ENCODE assay signal across 22 mouse cellular contexts in genomic region chr10:108636086-108636485, GRCm38 (mm10).
DNase-seq lines count a peak whose midpoint lies in the region; ATAC-seq lines count a peak whose summit lies in the region.
"Had no signal": no experiment of that assay in that cellular context is flagged by ENCODE, and none has a peak within 500 bp of the region (broad histone marks: within the 10 kb centered on the region; RNA-seq: fewer than 3 reads in every experiment).

No protein-coding gene starts in this region.

- no peak overlapping the region for H3K27ac ChIP-seq in forebrain, embryonic 11.5 days (ENCODE audit: low read depth, low read length)
- no peak overlapping the region for H3K27ac ChIP-seq in forebrain, embryonic 15.5 days (replicated peaks)
- peak overlapping the region; percentile 14; the same call in 1 of the 2 replicates for H3K27ac ChIP-seq in hindbrain, embryonic 14.5 days
- no peak overlapping the region for H3K27ac ChIP-seq in hindbrain, embryonic 13.5 days
- no peak overlapping the region for H3K27ac ChIP-seq in midbrain, embryonic 12.5 days (replicated peaks)
- no peak overlapping the region for H3K27ac ChIP-seq in midbrain, embryonic 15.5 days
- H3K27ac ChIP-seq: embryonic facial prominence, embryonic 13.5 days; heart, embryonic 10.5 days; hindbrain, embryonic 15.5 days had no signal

- no peaks in the 10 kb centered on the region for H3K9me3 ChIP-seq in forebrain, embryonic 11.5 days (ENCODE audit: control insufficient read depth, low read length)
- no peaks in the 10 kb centered on the region for H3K9me3 ChIP-seq in forebrain, embryonic 15.5 days
- no peaks in the 10 kb centered on the region for H3K9me3 ChIP-seq in hindbrain, embryonic 14.5 days (ENCODE audit: control insufficient read depth, low read length)
- H3K9me3 ChIP-seq in hindbrain, embryonic 13.5 days = no peaks in the 10 kb centered on the region
- H3K9me3 ChIP-seq in midbrain, embryonic 12.5 days = no peaks in the 10 kb centered on the region
- H3K9me3 ChIP-seq in midbrain, embryonic 15.5 days = no peaks in the 10 kb centered on the region
- H3K9me3 ChIP-seq: embryonic facial prominence, embryonic 13.5 days; G1E; heart, embryonic 10.5 days; hindbrain, embryonic 15.5 days had no signal

- WGBS in forebrain, embryonic 11.5 days = 70% methylated on average over 7 of the region's 7 CpGs
- WGBS in forebrain, embryonic 15.5 days = 38% methylated on average over 7 of the region's 7 CpGs
- WGBS in hindbrain, embryonic 14.5 days = 43% methylated on average over 7 of the region's 7 CpGs
- 49% methylated on average over 7 of the region's 7 CpGs for WGBS in hindbrain, embryonic 13.5 days
- 67% methylated on average over 7 of the region's 7 CpGs for WGBS in midbrain, embryonic 12.5 days
- WGBS in midbrain, embryonic 15.5 days = 39% methylated on average over 7 of the region's 7 CpGs

- H3K4me1 ChIP-seq in forebrain, embryonic 11.5 days (replicated peaks; ENCODE audit: control insufficient read depth, insufficient read depth, low read length) = no peaks in the 10 kb centered on the region
- H3K4me1 ChIP-seq in forebrain, embryonic 15.5 days = 0 out of 2 replicates have a peak, but pooled peaks cover 2% of the 10 kb centered on the region
- H3K4me1 ChIP-seq in hindbrain, embryonic 14.5 days (replicated peaks; ENCODE audit: control insufficient read depth, insufficient read depth, low read length) = no peaks in the 10 kb centered on the region
- no peaks in the 10 kb centered on the region for H3K4me1 ChIP-seq in hindbrain, embryonic 13.5 days (replicated peaks)
- H3K4me1 ChIP-seq in midbrain, embryonic 12.5 days = peaks cover 4% of the 10 kb centered on the region; the same call in 1 of the 2 replicates
- peaks cover 3% of the 10 kb centered on the region; the same call in 1 of the 2 replicates for H3K4me1 ChIP-seq in midbrain, embryonic 15.5 days
- H3K4me1 ChIP-seq: embryonic facial prominence, embryonic 13.5 days; hindbrain, embryonic 15.5 days had no signal

- no peaks in the 10 kb centered on the region for H3K36me3 ChIP-seq in forebrain, embryonic 11.5 days (ENCODE audit: control insufficient read depth, insufficient read depth, low read length)
- H3K36me3 ChIP-seq in forebrain, embryonic 15.5 days = 0 out of 2 replicates have a peak, but pooled peaks cover 4% of the 10 kb centered on the region
- peaks cover 8% of the 10 kb centered on the region; the same call in 1 of the 2 replicates for H3K36me3 ChIP-seq in hindbrain, embryonic 14.5 days (replicated peaks; ENCODE audit: control insufficient read depth, insufficient read depth)
- H3K36me3 ChIP-seq in hindbrain, embryonic 13.5 days = peaks cover 5% of the 10 kb centered on the region; the same call in 1 of the 2 replicates
- 0 out of 2 replicates have a peak, but pooled peaks cover 7% of the 10 kb centered on the region for H3K36me3 ChIP-seq in midbrain, embryonic 12.5 days
- H3K36me3 ChIP-seq in midbrain, embryonic 15.5 days (replicated peaks) = no peaks in the 10 kb centered on the region
- H3K36me3 ChIP-seq: embryonic facial prominence, embryonic 13.5 days; G1E; heart, embryonic 10.5 days; hindbrain, embryonic 15.5 days had no signal

- no peak overlapping the region for H3K4me2 ChIP-seq in forebrain, embryonic 11.5 days (ENCODE audit: low read depth, low read length, severe bottlenecking)
- H3K4me2 ChIP-seq in forebrain, embryonic 15.5 days (replicated peaks) = no peak overlapping the region
- H3K4me2 ChIP-seq in hindbrain, embryonic 14.5 days (replicated peaks) = no peak overlapping the region
- H3K4me2 ChIP-seq in hindbrain, embryonic 13.5 days = no peak overlapping the region
- H3K4me2 ChIP-seq in midbrain, embryonic 12.5 days (replicated peaks) = no peak overlapping the region
- no peak overlapping the region for H3K4me2 ChIP-seq in midbrain, embryonic 15.5 days
- H3K4me2 ChIP-seq: embryonic facial prominence, embryonic 13.5 days; hindbrain, embryonic 15.5 days had no signal

- H3K4me3 ChIP-seq in forebrain, embryonic 11.5 days (ENCODE audit: low read depth, low read length) = no peak overlapping the region
- H3K4me3 ChIP-seq in forebrain, embryonic 15.5 days = no peak overlapping the region
- H3K4me3 ChIP-seq in hindbrain, embryonic 14.5 days (replicated peaks; ENCODE audit: low read length) = no peak overlapping the region
- H3K4me3 ChIP-seq in hindbrain, embryonic 13.5 days = no peak overlapping the region
- H3K4me3 ChIP-seq in midbrain, embryonic 12.5 days = no peak overlapping the region
- H3K4me3 ChIP-seq in midbrain, embryonic 15.5 days = no peak overlapping the region
- H3K4me3 ChIP-seq: embryonic facial prominence, embryonic 13.5 days; heart, embryonic 10.5 days; hindbrain, embryonic 15.5 days had no signal

- ATAC-seq in forebrain, embryonic 11.5 days (replicated peaks; ENCODE audit: low FRiP score) = 0 out of 2 replicates have a peak, but pooled peaks have one; percentile 35
- ATAC-seq in forebrain, embryonic 15.5 days (replicated peaks) = no peak
- no peak for ATAC-seq in hindbrain, embryonic 14.5 days (ENCODE audit: low FRiP score)
- no peak; the same call in 1 of the 2 replicates for ATAC-seq in hindbrain, embryonic 13.5 days (ENCODE audit: low FRiP score)
- peak; percentile 45; the same call in 1 of the 2 replicates for ATAC-seq in midbrain, embryonic 12.5 days (ENCODE audit: low FRiP score, low read depth)
- ATAC-seq in midbrain, embryonic 15.5 days (replicated peaks) = no peak
- ATAC-seq: CD4-positive, CD25-positive, alpha-beta regulatory T cell, adult 4 months; inflammation-experienced regulatory T-cells, adult 6 months had no signal

- no peaks in the 10 kb centered on the region for H3K27me3 ChIP-seq in forebrain, embryonic 11.5 days (ENCODE audit: control insufficient read depth, insufficient read depth, low read length)
- H3K27me3 ChIP-seq in forebrain, embryonic 15.5 days = no peaks in the 10 kb centered on the region
- H3K27me3 ChIP-seq in hindbrain, embryonic 14.5 days (ENCODE audit: control insufficient read depth, insufficient read depth, low read length) = no peaks in the 10 kb centered on the region
- no peaks in the 10 kb centered on the region for H3K27me3 ChIP-seq in hindbrain, embryonic 13.5 days
- no peaks in the 10 kb centered on the region for H3K27me3 ChIP-seq in midbrain, embryonic 12.5 days
- no peaks in the 10 kb centered on the region for H3K27me3 ChIP-seq in midbrain, embryonic 15.5 days (replicated peaks)
- H3K27me3 ChIP-seq: embryonic facial prominence, embryonic 13.5 days; hindbrain, embryonic 15.5 days had no signal

- H3K9ac ChIP-seq in forebrain, embryonic 11.5 days (ENCODE audit: low read length) = no peak overlapping the region
- H3K9ac ChIP-seq in forebrain, embryonic 15.5 days (replicated peaks) = no peak overlapping the region
- no peak overlapping the region for H3K9ac ChIP-seq in hindbrain, embryonic 14.5 days
- H3K9ac ChIP-seq in hindbrain, embryonic 13.5 days = no peak overlapping the region
- H3K9ac ChIP-seq in midbrain, embryonic 12.5 days (replicated peaks) = no peak overlapping the region
- H3K9ac ChIP-seq in midbrain, embryonic 15.5 days = no peak overlapping the region
- H3K9ac ChIP-seq: embryonic facial prominence, embryonic 13.5 days; hindbrain, embryonic 15.5 days had no signal

- DNase-seq in forebrain, embryonic 11.5 days (ENCODE audit: low spot score) = no peak
- DNase-seq in hindbrain, embryonic 14.5 days (ENCODE audit: low spot score) = no peak
- peak; percentile 51 for DNase-seq in MN1 (ENCODE audit: low spot score)
- DNase-seq: adrenal gland, postnatal 10 days; B cell, adult 2 months; cerebellum, adult 11-12 months; cerebellum, adult 9-10 months; cerebellum, postnatal 25 days; gastrocnemius, postnatal 10 days; heart, adult 18-20 months; heart, postnatal 10 days; heart, postnatal 4 days had no signal

Comparison
In these comparisons a context has a peak if more than half of its experiments do, and no peak if none do; other contexts are left out.
1. ATAC-seq: peak in forebrain, embryonic 11.5 days (single experiment) and midbrain, embryonic 12.5 days (single experiment); none in forebrain, embryonic 15.5 days (single experiment), hindbrain, embryonic 14.5 days (single experiment), hindbrain, embryonic 13.5 days (single experiment) and midbrain, embryonic 15.5 days (single experiment).